Mouse (Mus musculus) midbrain, embryonic 10.5 days (tissue): Measurements from ENCODE around the gene Eef1a1. TPM values are rescaled to one million over a fixed set of nuclear protein-coding genes. Genes with fewer than 3 reads are reported as not detected.
"Not testable (repeated sequence)": the region's sequence is repeated elsewhere in the genome, so short reads cannot be mapped to it uniquely, and the experiment has no call there.

Experiments used
- DNase-seq: peaks from one replicate; pipeline ENCODE4 v3.0.0-alpha.2; 2017; ENCODE audit warnings: low spot score
- H3K27ac ChIP-seq: fragments of 300-500 bp; sonication (generic); replicated peaks from 2 replicates; pipeline ENCODE4 v1.5.1; 2016; ENCODE audit warnings: mild to moderate bottlenecking
- H3K27me3 ChIP-seq: fragments of 300-500 bp; sonication (generic); 2 replicates; pipeline ENCODE4 v1.6.1; 2016; ENCODE audit warnings: low read depth, mild to moderate bottlenecking; ENCODE audit not compliant: poor library complexity, severe bottlenecking
- H3K36me3 ChIP-seq: fragments of 300-500 bp; sonication (generic); 2 replicates; pipeline ENCODE4 v1.6.1; 2016; ENCODE audit warnings: mild to moderate bottlenecking, moderate library complexity
- H3K4me1 ChIP-seq: fragments of 300-500 bp; sonication (generic); 2 replicates; pipeline ENCODE4 v1.6.1; 2016
- H3K4me3 ChIP-seq: fragments of 300-500 bp; sonication (generic); 2 replicates; pipeline ENCODE4 v1.5.1; 2016; ENCODE audit warnings: mild to moderate bottlenecking, moderate library complexity
- H3K9me3 ChIP-seq: fragments of 300-500 bp; sonication (generic); replicated peaks from 2 replicates; pipeline ENCODE4 v1.6.1; 2016; ENCODE audit warnings: mild to moderate bottlenecking
- WGBS: fragments of 180-500 bp; shearing (Covaris S2); methylation state at CpG from one replicate; pipeline ENCODE4 v1.1.7; 2016; 5-methylcytosine and 5-hydroxymethylcytosine counted together
- polyA plus RNA-seq: library from polyadenylated mRNA; unstranded; fragments of >200 nt; fragmentation: Nextera tagmentation; extraction: Ambion mirVana; gene quantifications from 2 replicates; pipeline ENCODE4 v1.2.1, GENCODE M21; 2016

Gene Eef1a1
- polyA plus RNA-seq, 1 experiment from 2014 or later = 3,775 TPM

GRCm38 (mm10) chr9:78480706-78481358 is 8.1 kb downstream of the Eef1a1 start:
- Histone ChIP-seq H3K4me3 (peak overlapping the region; percentile 97), H3K27me3 (no peaks in the 10 kb centered on the region), H3K36me3 (peaks cover 49% of the 10 kb centered on the region), H3K27ac (peak overlapping the region; percentile 99), H3K9me3 (no peaks in the 10 kb centered on the region), H3K4me1 (peaks cover 25% of the 10 kb centered on the region)
- under 1% methylated on average over 46 of the region's 46 CpGs for WGBS
- peak; percentile 79 for DNase-seq

- H3K36me3 ChIP-seq = peaks cover 52% of the 10 kb centered on the region
- not testable (repeated sequence) for DNase-seq, H3K9me3 ChIP-seq, H3K27me3 ChIP-seq
- H3K4me3 ChIP-seq = peak overlapping the region; percentile 97
- under 1% methylated on average over 13 of the region's 13 CpGs for WGBS
- peaks cover 25% of the 10 kb centered on the region for H3K4me1 ChIP-seq
- H3K27ac ChIP-seq = peak overlapping the region; percentile 99
Measured at GRCm38 (mm10) chr9:78480227-78480626, 8.7 kb downstream of the Eef1a1 start.

GRCm38 (mm10) chr9:78479308-78479707 is 9.6 kb downstream of the Eef1a1 start:
- not testable (repeated sequence) for H3K9me3 ChIP-seq, DNase-seq, H3K27me3 ChIP-seq
- H3K27ac ChIP-seq = peak overlapping the region; percentile 46; the same call in 1 of the 2 replicates
- H3K4me3 ChIP-seq = peak overlapping the region; percentile 97
- H3K36me3 ChIP-seq = peaks cover 61% of the 10 kb centered on the region
- WGBS = 37% methylated on average over 8 of the region's 8 CpGs
- peaks cover 25% of the 10 kb centered on the region for H3K4me1 ChIP-seq

GRCm38 (mm10) chr9:78478009-78478605 is 10.8 kb downstream of the Eef1a1 start:
- H3K27me3 ChIP-seq, H3K9me3 ChIP-seq, DNase-seq, H3K27ac ChIP-seq: not testable (repeated sequence)
- Histone ChIP-seq H3K4me3 (peak overlapping the region; percentile 32), H3K4me1 (peaks cover 23% of the 10 kb centered on the region), H3K36me3 (peaks cover 73% of the 10 kb centered on the region)
- WGBS = 71% methylated on average over 1 of the region's 1 CpGs

- H3K27me3 ChIP-seq = no peaks in the 10 kb centered on the region
- H3K4me1 ChIP-seq = peaks cover 13% of the 10 kb centered on the region
- H3K36me3 ChIP-seq = peaks cover 81% of the 10 kb centered on the region
- H3K4me3 ChIP-seq = no peak overlapping the region
- no peaks in the 10 kb centered on the region for H3K9me3 ChIP-seq
- no peak overlapping the region for H3K27ac ChIP-seq
- DNase-seq = no peak
- WGBS = 2% methylated on average over 5 of the region's 5 CpGs
Measured at GRCm38 (mm10) chr9:78477021-78477551, 11.9 kb downstream of the Eef1a1 start.

- Histone ChIP-seq H3K27me3 (no peaks in the 10 kb centered on the region), H3K36me3 (peaks cover 85% of the 10 kb centered on the region), H3K27ac (no peak overlapping the region), H3K4me3 (no peak overlapping the region), H3K4me1 (peaks cover 13% of the 10 kb centered on the region), H3K9me3 (no peaks in the 10 kb centered on the region)
- peak; percentile 48 for DNase-seq
- 3% methylated on average over 1 of the region's 1 CpGs for WGBS
Measured at GRCm38 (mm10) chr9:78476531-78477020, 12.4 kb downstream of the Eef1a1 start.

GRCm38 (mm10) chr9:78475873-78476272 is 13.1 kb downstream of the Eef1a1 start:
- no peak overlapping the region for H3K4me3 ChIP-seq
- 91% methylated on average over 4 of the region's 4 CpGs for WGBS
- no peak overlapping the region for H3K27ac ChIP-seq
- H3K4me1 ChIP-seq = peaks cover 13% of the 10 kb centered on the region
- H3K27me3 ChIP-seq = no peaks in the 10 kb centered on the region
- no peaks in the 10 kb centered on the region for H3K9me3 ChIP-seq
- peaks cover 87% of the 10 kb centered on the region for H3K36me3 ChIP-seq
- no peak for DNase-seq

GRCm38 (mm10) chr9:78475383-78475780 is 13.6 kb downstream of the Eef1a1 start:
- no peak overlapping the region for H3K4me3 ChIP-seq
- DNase-seq = no peak
- H3K4me1 ChIP-seq = peaks cover 13% of the 10 kb centered on the region
- H3K27me3 ChIP-seq = no peaks in the 10 kb centered on the region
- 95% methylated on average over 2 of the region's 2 CpGs for WGBS
- H3K27ac ChIP-seq = no peak overlapping the region
- peaks cover 87% of the 10 kb centered on the region for H3K36me3 ChIP-seq
- no peaks in the 10 kb centered on the region for H3K9me3 ChIP-seq

GRCm38 (mm10) chr9:78474771-78475382 is 14.1 kb downstream of the Eef1a1 start:
- Histone ChIP-seq H3K9me3 (no peaks in the 10 kb centered on the region), H3K27ac (no peak overlapping the region), H3K27me3 (no peaks in the 10 kb centered on the region), H3K4me1 (peaks cover 10% of the 10 kb centered on the region), H3K36me3 (peaks cover 87% of the 10 kb centered on the region), H3K4me3 (no peak overlapping the region)
- no peak for DNase-seq
- WGBS = 93% methylated on average over 5 of the region's 5 CpGs

- WGBS = 81% methylated on average over 2 of the region's 2 CpGs
- DNase-seq = no peak
- Histone ChIP-seq H3K9me3 (no peaks in the 10 kb centered on the region), H3K4me3 (no peak overlapping the region), H3K4me1 (peaks cover 6% of the 10 kb centered on the region), H3K36me3 (peaks cover 88% of the 10 kb centered on the region), H3K27me3 (no peaks in the 10 kb centered on the region), H3K27ac (no peak overlapping the region)
Measured at GRCm38 (mm10) chr9:78474270-78474669, 14.7 kb downstream of the Eef1a1 start.

GRCm38 (mm10) chr9:78473588-78473987 is 15.4 kb downstream of the Eef1a1 start:
- H3K4me1 ChIP-seq = no peaks in the 10 kb centered on the region; the same call in 1 of the 2 replicates
- H3K4me3 ChIP-seq = no peak overlapping the region
- DNase-seq = no peak
- no peaks in the 10 kb centered on the region for H3K9me3 ChIP-seq
- H3K27ac ChIP-seq = no peak overlapping the region
- peaks cover 88% of the 10 kb centered on the region for H3K36me3 ChIP-seq
- WGBS = 90% methylated on average over 8 of the region's 8 CpGs
- no peaks in the 10 kb centered on the region for H3K27me3 ChIP-seq

- DNase-seq = no peak
- peaks cover 97% of the 10 kb centered on the region for H3K36me3 ChIP-seq
- 92% methylated on average over 3 of the region's 3 CpGs for WGBS
- no peak overlapping the region for H3K27ac ChIP-seq
- no peaks in the 10 kb centered on the region for H3K4me1 ChIP-seq
- no peaks in the 10 kb centered on the region for H3K27me3 ChIP-seq
- H3K4me3 ChIP-seq = no peak overlapping the region
- H3K9me3 ChIP-seq = no peaks in the 10 kb centered on the region
Measured at GRCm38 (mm10) chr9:78465725-78466124, 23.2 kb downstream of the Eef1a1 start.

GRCm38 (mm10) chr9:78463337-78463736 is 25.6 kb downstream of the Eef1a1 start:
- H3K9me3 ChIP-seq = no peaks in the 10 kb centered on the region
- 92% methylated on average over 4 of the region's 4 CpGs for whole genome bisulfite sequencing
- H3K27me3 ChIP-seq = no peaks in the 10 kb centered on the region
- no peaks in the 10 kb centered on the region for H3K4me1 ChIP-seq
- no peak overlapping the region for H3K4me3 ChIP-seq
- H3K27ac ChIP-seq = no peak overlapping the region
- H3K36me3 ChIP-seq = peaks cover 94% of the 10 kb centered on the region
- DNase-seq = no peak
